25 mouse cellular contexts compared by ENCODE assay signal in genomic region chr8:75255635-75256034, GRCm38 (mm10). TPM values are rescaled to one million over a fixed set of nuclear protein-coding genes. Genes with fewer than 3 reads are reported as not detected.
DNase-seq lines count a peak whose midpoint lies in the region; TF ChIP-seq lines count a peak whose summit lies in the region.
"Had no signal": no experiment of that assay in that cellular context is flagged by ENCODE, and none has a peak within 500 bp of the region (broad histone marks: within the 10 kb centered on the region; RNA-seq: fewer than 3 reads in every experiment).

No protein-coding gene starts in this region.

- H3K27me3 ChIP-seq in cerebellum, adult 2 months (ENCODE audit: control insufficient read depth, insufficient read depth, low read length) = no peaks in the 10 kb centered on the region
- H3K27me3 ChIP-seq: embryonic facial prominence, embryonic 13.5 days; embryonic facial prominence, embryonic 15.5 days; forebrain, embryonic 12.5 days had no signal

- intact Hi-C loops in gastrocnemius, adult 2 months (cut with DNase I) = no loop called here
- intact Hi-C loops in heart, postnatal 14 days (cut with DNase I) = no loop called here
- intact Hi-C loops in heart, postnatal 36 days (cut with DNase I) = no loop called here

- H3K4me3 ChIP-seq in gastrocnemius, adult 2 months = peak overlapping the region; percentile 24
- H3K4me3 ChIP-seq in brown adipose tissue, adult 24 weeks (ENCODE audit: insufficient read depth, low read depth, low read length) = peak overlapping the region; percentile 15
- no peak overlapping the region for H3K4me3 ChIP-seq in cerebellum, adult 2 months (replicated peaks; ENCODE audit: insufficient read depth, low read depth, low read length)
- H3K4me3 ChIP-seq: embryonic facial prominence, embryonic 13.5 days; embryonic facial prominence, embryonic 15.5 days; erythroblast, embryonic 14.5 days; forebrain, embryonic 10.5 days; forebrain, embryonic 12.5 days had no signal

- TF ChIP-seq POLR2A in cerebellum, adult 2 months (IDR thresholded peaks at IDR 0.05; ENCODE audit: borderline replicate concordance, insufficient read depth, low read length) = no peak

- DNase-seq in gastrocnemius, adult 2 months = no peak
- DNase-seq in gastrocnemius, postnatal 10 days = no peak
- peak; percentile 47 to 48 for DNase-seq in heart, adult 18-20 months
- no peak for DNase-seq in heart, postnatal 14 days
- DNase-seq in heart, adult 9 months (ENCODE audit: low spot score in 2 of 2) = peak; percentile 4 to 30
- DNase-seq in heart, postnatal 36 days = no peak
- no peak for DNase-seq in cerebellum, adult 2 months
- DNase-seq: adrenal gland, adult 2 months; adrenal gland, postnatal 10 days; adrenal gland, postnatal 25 days; cerebellum, adult 11-12 months; cerebellum, adult 8-10 months; cerebellum, adult 9-11 months; cerebellum, postnatal 14 days; cerebellum, postnatal 36 days; embryo, embryonic 11 days had no signal

- peak overlapping the region; percentile 82 for H3K27ac ChIP-seq in gastrocnemius, adult 2 months
- peak overlapping the region; percentile 74; the same call in 1 of the 2 replicates for H3K27ac ChIP-seq in brown adipose tissue, adult 24 weeks (replicated peaks; ENCODE audit: low read depth, low read length)
- no peak overlapping the region for H3K27ac ChIP-seq in cerebellum, adult 2 months (ENCODE audit: insufficient read depth, low read length)
- H3K27ac ChIP-seq: embryonic facial prominence, embryonic 13.5 days; embryonic facial prominence, embryonic 15.5 days; forebrain, embryonic 10.5 days; forebrain, embryonic 12.5 days had no signal

- WGBS in cerebellum, adult 2 months = 90% methylated on average over 3 of the region's 3 CpGs

- TF ChIP-seq CTCF in gastrocnemius, adult 2 months (IDR thresholded peaks at IDR 0.05) = no peak
- no peak for TF ChIP-seq CTCF in cerebellum, adult 2 months (IDR thresholded peaks at IDR 0.05; ENCODE audit: borderline replicate concordance, insufficient read depth, low read depth, low read length)

- H3K4me1 ChIP-seq in brown adipose tissue, adult 24 weeks (ENCODE audit: control insufficient read depth, insufficient read depth, insufficient read length, low read length) = no peaks in the 10 kb centered on the region
- H3K4me1 ChIP-seq in cerebellum, adult 2 months (ENCODE audit: control insufficient read depth, insufficient read depth, low read length) = no peaks in the 10 kb centered on the region
- H3K4me1 ChIP-seq: embryonic facial prominence, embryonic 13.5 days; embryonic facial prominence, embryonic 15.5 days; forebrain, embryonic 10.5 days; forebrain, embryonic 12.5 days had no signal

RNA-seq across cellular contexts. Expression of gene Rasd2, which starts 41.9 kb away (rescaled TPM):
- 10 to 100 TPM; 23.7 to 46.3 TPM for total RNA-seq in gastrocnemius, adult 2 months (2021)
- 1 to 10 TPM; 1.4 TPM for total RNA-seq in gastrocnemius, postnatal 10 days (2021)
- 1 to 10 TPM; 5.4 to 6.1 TPM for total RNA-seq in heart, adult 18-20 months (2021)
- 1 to 10 TPM; 2.2 to 2.5 TPM for total RNA-seq in heart, postnatal 14 days (2021)
- 1 to 10 TPM; 3.1 to 4.7 TPM for total RNA-seq in heart, postnatal 36 days (2021)
- 0.48 TPM in 1 of 2 replicates, not detected in the other for polyA plus RNA-seq in brown adipose tissue, adult 24 weeks (2012; ENCODE audit: insufficient read depth, insufficient read length, missing spikeins)
- 20.5 and 22.2 TPM in 2 replicates for polyA plus RNA-seq in cerebellum, adult 2 months (2012; rRNA removed)
- total RNA-seq: common myeloid progenitor, adult 5-6 weeks; MEL had no signal
- polyA plus RNA-seq: C2C12; erythroblast, embryonic 14.5 days had no signal

Comparison
In these comparisons a context has a peak if more than half of its experiments do, and no peak if none do; other contexts are left out.
1. DNase-seq: peak in heart, adult 18-20 months (2 of 2) and heart, adult 9 months (2 of 2); none in gastrocnemius, adult 2 months (single experiment), gastrocnemius, postnatal 10 days (single experiment), heart, postnatal 14 days (0 of 2), heart, postnatal 36 days (0 of 2) and cerebellum, adult 2 months (0 of 2).